Mouse (Mus musculus) limb, embryonic 12.5 days (tissue): ENCODE measurements around the gene Gm17655. TPM values are rescaled to one million over a fixed set of nuclear protein-coding genes. Genes with fewer than 3 reads are reported as not detected.

Experiments used
- ATAC-seq: fragments of 200-750 bp; cut with Nextera tagmentation; 2 replicates; pipeline ENCODE4 v1.8.0; 2017; ENCODE audit warnings: low read depth, moderate TSS enrichment; ENCODE audit not compliant: insufficient number of reproducible peaks, insufficient read depth, low FRiP score, low TSS enrichment
- H3K27ac ChIP-seq: fragments of 300-500 bp; sonication (generic); 2 replicates; pipeline ENCODE4 v1.5.1; 2016; ENCODE audit warnings: mild to moderate bottlenecking, moderate library complexity
- H3K27me3 ChIP-seq: fragments of 300-500 bp; sonication (generic); 2 replicates; pipeline ENCODE4 v1.6.1; 2016; ENCODE audit warnings: mild to moderate bottlenecking, moderate library complexity
- H3K36me3 ChIP-seq: fragments of 300-500 bp; sonication (generic); 2 replicates; pipeline ENCODE4 v1.6.1; 2016; ENCODE audit warnings: mild to moderate bottlenecking, moderate library complexity
- H3K4me1 ChIP-seq: fragments of 300-500 bp; sonication (generic); replicated peaks from 2 replicates; pipeline ENCODE4 v1.6.1; 2016
- H3K4me2 ChIP-seq: fragments of 300-500 bp; sonication (generic); 2 replicates; pipeline ENCODE4 v1.6.1; 2016; ENCODE audit warnings: mild to moderate bottlenecking, moderate library complexity
- H3K4me3 ChIP-seq: fragments of 300-500 bp; sonication (generic); replicated peaks from 2 replicates; pipeline ENCODE4 v1.5.1; 2016; ENCODE audit warnings: mild to moderate bottlenecking
- H3K9ac ChIP-seq: fragments of 300-500 bp; sonication (generic); replicated peaks from 2 replicates; pipeline ENCODE4 v1.6.1; 2016; ENCODE audit warnings: mild to moderate bottlenecking, moderate library complexity
- H3K9me3 ChIP-seq: fragments of 300-500 bp; sonication (generic); 2 replicates; pipeline ENCODE4 v1.6.1; 2016; ENCODE audit warnings: mild to moderate bottlenecking, moderate library complexity
- WGBS: fragments of 180-500 bp; shearing (Covaris S2); methylation state at CpG from one replicate; pipeline ENCODE4 v1.1.7; 2016; 5-methylcytosine and 5-hydroxymethylcytosine counted together
- polyA plus RNA-seq: library from polyadenylated mRNA; unstranded; fragments of >200 nt; fragmentation: Nextera tagmentation; extraction: Ambion mirVana; gene quantifications from 2 replicates; pipeline ENCODE4 v1.2.1, GENCODE M21; 2016

Gm17655 gene
- polyA plus RNA-seq, 1 experiment from 2014 or later = 6.0 TPM

- Histone ChIP-seq H3K4me1 (peaks cover 45% of the 10 kb centered on the region), H3K4me2 (no peak overlapping the region), H3K27ac (no peak overlapping the region), H3K9ac (no peak overlapping the region), H3K27me3 (peaks cover 18% of the 10 kb centered on the region), H3K9me3 (peaks cover 3% of the 10 kb centered on the region; the same call in 1 of the 2 replicates), H3K36me3 (peaks cover 40% of the 10 kb centered on the region), H3K4me3 (no peak overlapping the region)
- 91% methylated on average over 13 of the region's 13 CpGs for WGBS
- ATAC-seq = no peak
These were observed 30.1 kb upstream of the Gm17655 start for GRCm38 (mm10) chr5:110102429-110102828.

DNA sequence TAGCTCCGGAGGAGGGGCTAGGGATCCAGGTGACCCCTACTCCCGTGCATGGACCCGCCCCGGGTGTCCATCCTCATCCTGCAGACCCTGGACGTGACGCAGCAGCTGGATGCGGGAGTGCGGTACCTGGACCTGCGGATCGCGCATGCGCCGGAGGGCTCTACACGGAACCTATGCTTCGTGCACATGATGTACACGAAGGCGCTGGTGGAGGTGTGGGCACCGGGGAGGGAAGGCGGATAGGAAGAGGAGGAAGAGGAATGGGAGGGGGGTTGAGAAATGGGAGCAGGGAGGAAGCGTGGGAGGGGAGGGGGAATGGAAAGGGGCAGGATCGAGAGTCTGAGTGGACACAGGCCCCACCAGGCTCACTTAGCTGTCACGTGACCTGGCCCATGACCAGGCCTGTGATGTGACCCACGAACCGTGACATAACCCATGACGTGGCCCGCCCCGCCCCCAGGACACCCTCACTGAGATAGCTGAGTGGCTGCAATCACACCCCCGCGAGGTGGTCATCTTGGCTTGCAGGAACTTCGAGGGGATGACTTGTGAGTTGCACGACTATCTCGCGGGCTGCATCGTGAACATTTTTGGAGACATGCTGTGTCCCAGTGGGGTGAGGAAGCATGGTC is 29.5 kb upstream of the Gm17655 start:
- peaks cover 18% of the 10 kb centered on the region for H3K27me3 ChIP-seq
- peaks cover 3% of the 10 kb centered on the region; the same call in 1 of the 2 replicates for H3K9me3 ChIP-seq
- 0 out of 2 replicates have a peak overlapping the region, but pooled peaks have one; percentile 37 for H3K9ac ChIP-seq
- peaks cover 41% of the 10 kb centered on the region for H3K4me1 ChIP-seq
- peak overlapping the region; percentile 40 for H3K4me3 ChIP-seq
- no peak overlapping the region for H3K27ac ChIP-seq
- peak overlapping the region; percentile 78 for H3K4me2 ChIP-seq
- ATAC-seq = no peak
- H3K36me3 ChIP-seq = peaks cover 40% of the 10 kb centered on the region
- 19% methylated on average over 34 of the region's 34 CpGs for WGBS

DNA sequence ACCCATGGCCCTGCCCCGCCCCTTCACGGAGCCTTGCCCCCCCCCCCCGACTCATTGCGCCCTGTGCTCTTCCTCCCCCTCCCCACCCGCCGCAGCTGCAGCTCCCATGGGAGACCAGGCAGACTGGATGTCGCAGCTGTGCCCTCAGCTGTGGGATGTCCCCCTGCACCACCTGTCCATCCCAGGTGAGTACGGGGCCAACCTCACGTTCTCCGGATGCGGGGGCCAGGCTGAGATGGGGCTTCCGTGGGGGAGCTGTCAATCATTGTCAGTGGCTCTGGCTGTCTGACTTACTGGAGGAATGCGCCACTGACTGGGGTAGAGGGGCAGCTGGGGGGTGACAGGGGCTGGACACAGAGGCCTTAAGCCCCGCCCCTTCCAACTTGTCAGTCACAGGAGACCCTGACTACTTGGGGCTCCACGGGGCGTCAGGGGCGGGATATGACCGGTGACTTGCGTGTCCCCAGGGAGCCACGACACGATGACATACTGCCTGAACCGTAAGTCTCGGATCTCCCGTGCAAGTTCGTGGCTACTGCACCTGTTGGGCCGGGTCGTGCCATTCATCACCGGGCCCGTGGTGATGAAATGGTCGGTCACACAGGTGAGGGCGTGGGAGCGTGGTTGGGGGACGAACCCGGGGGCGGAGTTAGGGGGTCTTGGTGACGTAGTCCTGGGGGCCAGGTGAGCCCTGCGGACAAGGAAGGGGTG is 28.8 kb upstream of the Gm17655 start:
- Histone ChIP-seq H3K4me3 (peak overlapping the region; percentile 40), H3K4me1 (peaks cover 34% of the 10 kb centered on the region), H3K9ac (no peak overlapping the region), H3K9me3 (peaks cover 3% of the 10 kb centered on the region; the same call in 1 of the 2 replicates), H3K36me3 (peaks cover 34% of the 10 kb centered on the region), H3K27me3 (peaks cover 18% of the 10 kb centered on the region), H3K27ac (no peak overlapping the region), H3K4me2 (peak overlapping the region; percentile 78)
- WGBS = 1% methylated on average over 32 of the region's 37 CpGs
- ATAC-seq = peak; percentile 20; the same call in 1 of the 2 replicates

DNA sequence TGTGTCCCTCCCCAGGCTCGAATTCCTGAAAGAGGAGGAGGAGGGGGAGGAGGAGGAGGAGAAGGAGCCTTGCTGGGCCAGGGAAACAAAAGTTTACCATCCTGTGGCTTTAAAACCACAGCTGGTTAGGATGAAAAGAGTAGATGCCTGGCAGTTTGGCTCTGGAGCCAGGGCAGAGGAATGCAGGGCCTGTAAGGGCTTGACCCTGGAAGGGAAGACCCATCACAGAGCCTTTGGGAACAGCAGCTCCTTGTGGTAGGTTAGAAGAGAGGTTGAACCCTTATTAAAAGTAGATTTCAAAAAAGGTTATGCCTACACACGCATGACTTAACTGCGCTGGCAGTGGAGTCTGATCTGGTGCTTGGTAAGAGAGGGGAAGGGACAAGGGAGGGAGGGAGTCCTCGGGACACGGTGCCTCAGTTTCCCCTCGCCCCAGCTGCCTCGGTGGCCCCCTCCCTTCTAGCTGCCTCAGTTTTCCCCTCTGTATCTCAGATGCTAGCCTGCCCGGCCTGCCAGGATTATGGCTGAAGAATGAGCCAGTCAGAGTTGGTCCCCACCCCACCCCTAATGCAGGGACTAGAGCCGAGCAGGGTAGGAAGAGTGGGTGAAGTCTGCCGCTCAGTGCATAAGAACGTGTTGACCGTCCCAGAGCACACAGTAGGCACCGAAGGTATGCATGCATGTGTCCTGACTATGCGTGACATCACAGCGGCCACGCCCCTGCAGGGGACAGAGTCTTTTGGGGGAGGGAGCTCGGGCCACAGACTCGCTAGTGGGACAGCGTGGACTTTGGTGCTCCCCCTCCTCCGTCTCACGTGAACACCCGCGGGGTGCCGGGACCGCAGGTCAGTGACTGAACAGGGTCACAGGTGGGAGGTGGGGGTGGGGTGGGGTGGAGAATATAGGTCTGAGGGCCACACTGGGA is 27.6 kb upstream of the Gm17655 start, which contains the start of gene Plcxd1:
Plcxd1 (plus strand) TSS at position 314 of the 925 bp plus-strand sequence.
- Histone ChIP-seq H3K4me3 (peak within 1 kb of the TSS; percentile 40), H3K9ac (no peak within 1 kb of the TSS), H3K36me3 (peaks cover 22% of the 10 kb centered on the region), H3K27me3 (peaks cover 18% of the 10 kb centered on the region), H3K4me1 (peaks cover 36% of the 10 kb centered on the region), H3K9me3 (peaks cover 2% of the 10 kb centered on the region; the same call in 1 of the 2 replicates), H3K4me2 (peak within 1 kb of the TSS; percentile 78), H3K27ac (peak within 1 kb of the TSS; percentile 35; the same call in 1 of the 2 replicates)
- no peak for ATAC-seq
- WGBS = 5% methylated on average over 25 of the region's 25 CpGs

- Histone ChIP-seq H3K9ac (no peak overlapping the region), H3K4me3 (no peak overlapping the region), H3K4me2 (no peak overlapping the region), H3K9me3 (no peaks in the 10 kb centered on the region), H3K27ac (peak overlapping the region; percentile 35; the same call in 1 of the 2 replicates), H3K36me3 (peaks cover 13% of the 10 kb centered on the region), H3K27me3 (peaks cover 18% of the 10 kb centered on the region), H3K4me1 (peaks cover 40% of the 10 kb centered on the region)
- 29% methylated on average over 1 of the region's 1 CpGs for WGBS
- ATAC-seq = no peak
These were observed 26.7 kb upstream of the Gm17655 start for GRCm38 (mm10) chr5:110098991-110099477.

DNA sequence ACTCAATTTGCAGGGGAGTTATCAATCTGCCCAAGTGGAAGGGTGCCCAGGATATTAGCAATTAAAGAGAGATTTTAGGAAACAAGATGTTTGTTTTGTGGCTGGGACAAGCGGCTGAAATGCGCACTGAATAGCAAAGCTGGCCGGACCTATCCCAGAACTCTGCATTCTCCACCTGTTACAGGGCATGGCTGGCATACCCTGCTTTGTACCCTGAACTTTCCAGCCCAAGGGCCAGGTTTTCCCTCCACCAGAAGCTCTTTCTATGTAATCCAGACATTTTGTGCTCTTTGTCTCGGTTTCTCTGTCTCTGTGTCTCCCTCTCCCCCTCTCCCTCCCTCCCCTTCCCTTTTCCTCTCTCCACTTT is 22.5 kb upstream of the Gm17655 start:
- peak overlapping the region; percentile 50 for H3K4me3 ChIP-seq

DNA sequence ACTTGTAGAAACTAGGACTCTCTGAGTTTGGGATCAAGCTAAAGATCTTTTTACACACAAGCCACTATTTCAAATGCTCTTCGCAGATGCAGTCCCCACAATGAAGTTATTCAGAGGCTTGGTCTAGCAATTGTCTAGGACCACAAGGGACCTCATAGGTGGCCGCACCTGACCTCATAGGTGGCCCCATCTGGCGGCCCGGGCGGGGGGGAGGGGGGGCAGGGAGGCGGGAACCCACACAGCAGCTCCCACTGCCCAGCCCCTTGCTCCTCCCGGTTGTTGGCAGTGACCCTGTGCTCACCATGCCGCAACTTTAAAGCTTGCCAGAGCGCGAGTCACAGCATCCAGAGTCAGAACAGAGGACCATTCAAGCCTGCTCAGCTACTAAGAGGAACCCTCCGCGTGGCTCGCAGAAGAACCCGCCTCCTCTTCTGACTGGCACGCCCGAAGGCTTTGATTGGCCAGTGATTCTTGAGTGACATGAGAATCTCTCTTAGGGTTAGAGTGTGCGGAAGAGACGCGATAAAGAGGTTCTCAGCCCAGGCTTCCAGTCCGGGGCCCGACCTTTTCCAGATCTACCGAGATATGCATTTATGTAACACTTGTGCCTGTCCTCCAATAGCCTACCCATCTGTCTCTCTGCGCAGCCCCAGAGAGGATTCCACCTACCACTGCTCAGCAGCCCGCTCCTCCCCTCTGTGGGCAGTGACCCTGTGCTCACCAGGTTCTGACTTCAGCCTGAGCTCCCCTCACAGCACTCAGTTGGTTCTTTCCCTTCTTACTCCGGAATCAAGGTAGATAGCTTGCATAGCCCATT is 21.9 kb upstream of the Gm17655 start, which contains the start of gene Gm35315:
Gm35315 (minus strand) TSS at position 391 of the 817 bp plus-strand sequence.
- Histone ChIP-seq H3K4me3 (peak within 1 kb of the TSS; percentile 50), H3K4me2 (peak within 1 kb of the TSS; percentile 72), H3K9ac (peak within 1 kb of the TSS; percentile 54), H3K4me1 (peaks cover 10% of the 10 kb centered on the region), H3K36me3 (no peaks in the 10 kb centered on the region), H3K27me3 (no peaks in the 10 kb centered on the region), H3K27ac (peak within 1 kb of the TSS; percentile 79), H3K9me3 (no peaks in the 10 kb centered on the region)
- ATAC-seq = peak; percentile 93
- WGBS = 3% methylated on average over 25 of the region's 25 CpGs

More for the DNA sequence above, 22.5 kb upstream of the Gm17655 start:
- ATAC-seq = no peak
- no peaks in the 10 kb centered on the region for H3K36me3 ChIP-seq
- H3K4me1 ChIP-seq = peaks cover 16% of the 10 kb centered on the region
- H3K27ac ChIP-seq = peak overlapping the region; percentile 35; the same call in 1 of the 2 replicates
- no peaks in the 10 kb centered on the region for H3K9me3 ChIP-seq
- H3K4me2 ChIP-seq = peak overlapping the region; percentile 72
- no peaks in the 10 kb centered on the region for H3K27me3 ChIP-seq
- peak overlapping the region; percentile 54 for H3K9ac ChIP-seq
- WGBS = 5% methylated on average over 4 of the region's 4 CpGs

DNA sequence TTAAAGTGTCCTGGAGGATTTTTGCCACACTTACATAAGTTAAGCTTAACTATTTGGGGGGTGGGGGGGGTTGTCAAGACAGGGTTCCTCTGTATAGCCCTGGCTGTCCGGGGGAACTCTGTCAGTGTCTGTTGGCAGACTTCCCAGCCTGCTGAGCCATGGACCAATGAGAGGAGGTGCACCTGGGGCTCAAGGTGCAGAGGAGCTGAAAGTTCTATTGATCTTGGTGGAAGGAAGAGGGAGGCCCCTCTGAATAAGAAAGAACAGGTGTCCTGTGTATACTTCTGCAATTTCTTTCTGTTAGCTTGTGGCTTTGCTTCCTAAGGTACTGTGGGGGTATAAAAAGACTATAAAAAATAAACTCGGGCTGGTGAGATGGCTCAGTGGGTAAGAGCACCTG is 19.2 kb upstream of the Gm17655 start:
- ATAC-seq = no peak
- WGBS = 68% methylated on average over 2 of the region's 2 CpGs
- H3K4me2 ChIP-seq = no peak overlapping the region
- no peak overlapping the region for H3K4me3 ChIP-seq
- H3K36me3 ChIP-seq = no peaks in the 10 kb centered on the region
- no peaks in the 10 kb centered on the region for H3K27me3 ChIP-seq
- H3K27ac ChIP-seq = no peak overlapping the region
- H3K9ac ChIP-seq = no peak overlapping the region
- H3K9me3 ChIP-seq = no peaks in the 10 kb centered on the region
- H3K4me1 ChIP-seq = peaks cover 7% of the 10 kb centered on the region

DNA sequence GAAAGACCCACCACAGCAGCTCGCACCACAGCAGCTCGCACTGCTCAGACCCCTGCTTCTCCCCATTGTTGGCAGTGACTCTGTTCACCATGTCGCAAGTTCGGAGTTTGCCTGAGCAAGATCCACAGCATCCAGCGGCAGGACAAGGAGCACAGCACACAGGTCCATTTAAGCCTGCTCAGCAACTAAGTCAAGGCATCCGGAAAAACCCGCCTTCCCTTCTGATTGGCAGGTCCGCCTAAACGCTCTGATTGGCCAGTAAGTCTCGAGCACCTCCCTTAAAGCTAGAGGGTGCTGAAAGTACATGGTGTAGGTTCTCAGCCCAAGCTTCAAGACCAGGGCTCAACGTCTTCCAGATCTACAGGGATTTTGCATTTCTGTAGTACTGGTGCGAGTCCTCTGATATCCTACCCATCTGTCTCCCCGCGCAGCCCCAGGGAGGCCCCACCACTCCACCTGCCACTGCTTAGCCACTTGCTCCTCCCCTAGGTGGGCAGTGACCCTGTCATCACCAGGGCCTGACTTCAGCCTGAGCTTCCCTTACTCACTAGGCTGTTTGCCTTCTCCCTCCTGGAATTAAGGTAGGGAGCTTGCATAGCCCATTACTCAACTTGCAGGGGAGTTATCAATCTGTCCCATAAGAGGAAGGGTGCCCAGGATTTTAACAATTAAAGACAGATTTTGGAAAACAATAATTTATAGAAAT is 14.0 kb upstream of the Gm17655 start:
- no peak for ATAC-seq
- Histone ChIP-seq H3K4me2 (no peak overlapping the region), H3K27ac (no peak overlapping the region), H3K27me3 (no peaks in the 10 kb centered on the region), H3K36me3 (no peaks in the 10 kb centered on the region), H3K9ac (no peak overlapping the region), H3K4me3 (no peak overlapping the region), H3K9me3 (peaks cover 4% of the 10 kb centered on the region; the same call in 1 of the 2 replicates), H3K4me1 (no peaks in the 10 kb centered on the region)
- 26% methylated on average over 14 of the region's 14 CpGs for WGBS
